Mouse (Mus musculus) gastrocnemius, adult 2 months (tissue): ENCODE measurements around the gene Rab3b. TPM values are rescaled to one million over a fixed set of nuclear protein-coding genes. Genes with fewer than 3 reads are reported as not detected.
"Not testable (repeated sequence)": the region's sequence is repeated elsewhere in the genome, so short reads cannot be mapped to it uniquely, and the experiment has no call there.

ENCODE experiments used
- DNase-seq: peaks from one replicate; pipeline ENCODE4 v3.0.0; 2022
- H3K27ac ChIP-seq: fragments of 200-600 bp; 2 replicates; pipeline ENCODE4 v1.8.1; 2022; ENCODE audit warnings: mild to moderate bottlenecking
- H3K4me3 ChIP-seq: fragments of 200-600 bp; 2 replicates; pipeline ENCODE4 v1.8.1; 2022; ENCODE audit warnings: mild to moderate bottlenecking, moderate library complexity
- CTCF ChIP-seq: fragments of 200-600 bp; IDR thresholded peaks from 2 replicates; pipeline ENCODE4 v1.8.1; 2022; ENCODE audit warnings: antibody characterized with exemption, mild to moderate bottlenecking, moderate library complexity
- intact Hi-C: fragments of 180-260 bp; cut with DNase I; formaldehyde crosslinking; loops from one replicate; pipeline ENCODE4 v1.15.1; 2025
- total RNA-seq, 2 experiments: library from RNA; stranded (reverse); gene quantifications; 2 replicates each; pipeline ENCODE4 v1.2.3; 2021

The Rab3b gene
- total RNA-seq, 2 experiments from 2014 or later = 0.42 TPM; not detected in 1

- intact Hi-C loops = no loop called here
- no peak for TF ChIP-seq CTCF
- H3K27ac ChIP-seq = no peak overlapping the region
- DNase-seq = no peak
- H3K4me3 ChIP-seq = no peak overlapping the region
These were observed 25.9 kb downstream of the Rab3b start for GRCm38 (mm10) chr4:108904790-108905189.

- no peak for DNase-seq
- no peak overlapping the region for H3K27ac ChIP-seq
- intact Hi-C loops = no loop called here
- no peak for TF ChIP-seq CTCF
- no peak overlapping the region for H3K4me3 ChIP-seq
These were observed 27.0 kb downstream of the Rab3b start for GRCm38 (mm10) chr4:108905859-108906258.

GRCm38 (mm10) chr4:108907475-108907874 lies 28.6 kb downstream of the Rab3b start:
- Histone ChIP-seq H3K27ac (no peak overlapping the region), H3K4me3 (no peak overlapping the region)
- intact Hi-C loops = no loop called here
- no peak for DNase-seq
- no peak for TF ChIP-seq CTCF

- intact Hi-C loops = no loop called here
- Histone ChIP-seq H3K4me3 (no peak overlapping the region), H3K27ac (no peak overlapping the region)
- no peak for DNase-seq
- TF ChIP-seq CTCF = no peak
These were observed 31.1 kb downstream of the Rab3b start for GRCm38 (mm10) chr4:108909872-108910425.

GRCm38 (mm10) chr4:108911866-108912265 lies 33.0 kb downstream of the Rab3b start:
- DNase-seq = no peak
- H3K27ac ChIP-seq = no peak overlapping the region
- H3K4me3 ChIP-seq = no peak overlapping the region
- TF ChIP-seq CTCF = no peak
- intact Hi-C loops = no loop called here

GRCm38 (mm10) chr4:108913180-108913579 lies 34.3 kb downstream of the Rab3b start:
- no peak for DNase-seq
- H3K27ac ChIP-seq = no peak overlapping the region
- intact Hi-C loops = no loop called here
- TF ChIP-seq CTCF = no peak
- no peak overlapping the region for H3K4me3 ChIP-seq

GRCm38 (mm10) chr4:108914391-108914790 lies 35.5 kb downstream of the Rab3b start:
- no peak for DNase-seq
- TF ChIP-seq CTCF = no peak
- Histone ChIP-seq H3K27ac (no peak overlapping the region), H3K4me3 (no peak overlapping the region)
- intact Hi-C loops = no loop called here

- Histone ChIP-seq H3K27ac (no peak overlapping the region), H3K4me3 (no peak overlapping the region)
- TF ChIP-seq CTCF = no peak
- intact Hi-C loops = no loop called here
- DNase-seq = no peak
These were observed 36.2 kb downstream of the Rab3b start for GRCm38 (mm10) chr4:108915101-108915500.

- no peak for DNase-seq
- Histone ChIP-seq H3K4me3 (no peak overlapping the region), H3K27ac (no peak overlapping the region)
- intact Hi-C loops = no loop called here
- TF ChIP-seq CTCF = no peak
These were observed 38.8 kb downstream of the Rab3b start for GRCm38 (mm10) chr4:108917654-108918053.

- H3K27ac ChIP-seq, DNase-seq, intact Hi-C loops, H3K4me3 ChIP-seq: not testable (repeated sequence)
- peak; percentile 15; the same call in 1 of the 2 replicates for TF ChIP-seq CTCF
These were observed 49.1 kb downstream of the Rab3b start for GRCm38 (mm10) chr4:108927945-108928344.

GRCm38 (mm10) chr4:108933163-108933562 lies 54.3 kb downstream of the Rab3b start:
- intact Hi-C loops = no loop called here

GRCm38 (mm10) chr4:108934856-108935255 lies 56.0 kb downstream of the Rab3b start:
- no peak for DNase-seq
- Histone ChIP-seq H3K27ac (no peak overlapping the region), H3K4me3 (no peak overlapping the region)
- intact Hi-C loops = no loop called here
- no peak for TF ChIP-seq CTCF

More at GRCm38 (mm10) chr4:108933163-108933562, 54.3 kb downstream of the Rab3b start:
- TF ChIP-seq CTCF = no peak
- Histone ChIP-seq H3K4me3 (no peak overlapping the region), H3K27ac (no peak overlapping the region)
- no peak for DNase-seq

- intact Hi-C loops = no loop called here
- no peak for DNase-seq
- no peak overlapping the region for H3K27ac ChIP-seq
- H3K4me3 ChIP-seq = no peak overlapping the region
- no peak for TF ChIP-seq CTCF
These were observed 59.2 kb downstream of the Rab3b start for GRCm38 (mm10) chr4:108937848-108938771.
